Mouse (Mus musculus): ENCODE measurements at regions not wholly inside any gene's neighbourhood (a gene's known extent, or its start where the extent isn't known, plus 50 kb on each side); places are given as distances from the start of the nearest gene placed in this dataset.

- Histone ChIP-seq H3K36me3 (ENCODE audit: control insufficient read depth, insufficient read depth, low read length, poor library complexity, severe bottlenecking) (no peaks in the 10 kb centered on the region), H3K4me1 (ENCODE audit: control insufficient read depth in 2 of 2, insufficient read depth in 2 of 2, low read length in 2 of 2, poor library complexity in 1 of 2) (no peaks in the 10 kb centered on the region), H3K27ac (ENCODE audit: insufficient read depth, low read depth, low read length, poor library complexity, severe bottlenecking) (no peak overlapping the region), H3K4me3 (ENCODE audit: insufficient read depth in 1 of 2, low read depth in 1 of 2, low read length in 2 of 2, poor library complexity in 1 of 2, severe bottlenecking in 1 of 2) (no peak overlapping the region), H3K9me3 (ENCODE audit: control insufficient read depth, insufficient read depth, low read depth, low read length) (peaks cover 2% of the 10 kb centered on the region; the same call in 1 of the 2 replicates), H3K9ac (ENCODE audit: insufficient read depth, low read depth, low read length, poor library complexity, severe bottlenecking) (no peak overlapping the region)
- TF ChIP-seq ZC3H11A (IDR thresholded peaks at IDR 0.05; ENCODE audit: borderline replicate concordance, low read depth, low read length) = no peak
- TF ChIP-seq CHD2 (IDR thresholded peaks at IDR 0.05; ENCODE audit: low read depth, low read length) = no peak
- TF ChIP-seq ZNF384 (IDR thresholded peaks at IDR 0.05; ENCODE audit: low read depth, low read length) = no peak
- no peak for TF ChIP-seq HCFC1 (IDR thresholded peaks at IDR 0.05; ENCODE audit: borderline replicate concordance, insufficient read depth, low read length)
- TF ChIP-seq MAFK (IDR thresholded peaks at IDR 0.05; ENCODE audit: insufficient read depth, low read depth, low read length) = no peak
- in situ Hi-C loops (cut with MboI; ENCODE audit: low sequenced_read_pairs in 2 of 2, unreplicated experiment in 2 of 2) = no loop called here
- no peak for DNase-seq (ENCODE audit: low read depth, low spot score)
Observed at GRCm38 (mm10) chr9:85455382-85455781, 128.2 kb upstream of the Tent5a start.

DNA sequence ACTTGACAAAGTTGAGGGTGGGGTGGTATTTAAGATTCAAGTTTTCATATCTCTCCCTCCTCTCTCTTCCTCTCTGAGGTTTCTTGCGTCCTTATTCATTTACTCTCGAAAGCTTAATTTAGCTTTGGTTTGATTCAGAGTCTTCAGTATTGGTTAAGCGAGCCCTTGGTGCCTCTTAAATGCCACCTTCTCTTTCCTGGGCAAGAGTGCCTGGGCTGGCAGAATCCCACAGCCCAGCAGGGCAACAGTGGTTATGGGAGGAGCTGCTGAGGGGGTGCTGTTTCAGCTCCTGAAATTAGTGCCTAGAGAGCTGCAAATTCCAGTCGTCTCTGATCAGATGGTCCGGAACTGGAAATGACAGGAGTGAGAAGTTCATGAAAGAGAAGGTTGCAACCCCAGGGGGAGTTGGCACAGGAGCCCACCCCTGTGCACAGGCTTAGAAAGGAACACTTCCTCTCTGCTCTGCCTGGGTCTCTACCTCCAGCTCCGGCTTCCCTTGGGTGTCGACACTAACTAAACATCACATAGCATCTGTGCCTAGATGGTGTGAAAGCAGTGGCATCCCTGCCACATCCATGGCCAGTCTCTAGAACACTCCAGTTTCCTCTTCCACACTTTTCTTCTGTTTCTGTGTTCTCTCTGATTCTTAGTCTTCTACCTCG lies 125.2 kb upstream of the Tent5a start:
- Histone ChIP-seq H3K27ac (ENCODE audit: insufficient read depth, low read depth, low read length, poor library complexity, severe bottlenecking) (no peak overlapping the region), H3K9ac (ENCODE audit: insufficient read depth, low read depth, low read length, poor library complexity, severe bottlenecking) (no peak overlapping the region), H3K9me3 (ENCODE audit: control insufficient read depth, insufficient read depth, low read depth, low read length) (no peaks in the 10 kb centered on the region), H3K4me3 (ENCODE audit: insufficient read depth in 1 of 2, low read depth in 1 of 2, low read length in 2 of 2, poor library complexity in 1 of 2, severe bottlenecking in 1 of 2) (no peak overlapping the region), H3K36me3 (ENCODE audit: control insufficient read depth, insufficient read depth, low read length, poor library complexity, severe bottlenecking) (no peaks in the 10 kb centered on the region), H3K4me1 (ENCODE audit: control insufficient read depth in 2 of 2, insufficient read depth in 2 of 2, low read length in 2 of 2, poor library complexity in 1 of 2) (no peaks in the 10 kb centered on the region)
- TF ChIP-seq ZNF384 (IDR thresholded peaks at IDR 0.05; ENCODE audit: low read depth, low read length) (no peak), ZC3H11A (IDR thresholded peaks at IDR 0.05; ENCODE audit: borderline replicate concordance, low read depth, low read length) (no peak), MAFK (IDR thresholded peaks at IDR 0.05; ENCODE audit: insufficient read depth, low read depth, low read length) (no peak), HCFC1 (IDR thresholded peaks at IDR 0.05; ENCODE audit: borderline replicate concordance, insufficient read depth, low read length) (no peak), CHD2 (IDR thresholded peaks at IDR 0.05; ENCODE audit: low read depth, low read length) (no peak)
- in situ Hi-C loops (cut with MboI; ENCODE audit: low sequenced_read_pairs in 2 of 2, unreplicated experiment in 2 of 2) = no loop called here
- no peak for DNase-seq (ENCODE audit: low read depth, low spot score)

GRCm38 (mm10) chr9:85451349-85451748 lies 124.2 kb upstream of the Tent5a start:
- in situ Hi-C loops (cut with MboI; ENCODE audit: low sequenced_read_pairs in 2 of 2, unreplicated experiment in 2 of 2) = no loop called here
- no peaks in the 10 kb centered on the region for H3K9me3 ChIP-seq (ENCODE audit: control insufficient read depth, insufficient read depth, low read depth, low read length)
- DNase-seq (ENCODE audit: low read depth, low spot score) = no peak
- H3K36me3 ChIP-seq (ENCODE audit: control insufficient read depth, insufficient read depth, low read length, poor library complexity, severe bottlenecking) = no peaks in the 10 kb centered on the region
- no peak overlapping the region for H3K4me3 ChIP-seq (ENCODE audit: insufficient read depth in 1 of 2, low read depth in 1 of 2, low read length in 2 of 2, poor library complexity in 1 of 2, severe bottlenecking in 1 of 2)
- H3K9ac ChIP-seq (ENCODE audit: insufficient read depth, low read depth, low read length, poor library complexity, severe bottlenecking) = no peak overlapping the region
- H3K4me1 ChIP-seq (ENCODE audit: control insufficient read depth in 2 of 2, insufficient read depth in 2 of 2, low read length in 2 of 2, poor library complexity in 1 of 2) = no peaks in the 10 kb centered on the region
- H3K27ac ChIP-seq (ENCODE audit: insufficient read depth, low read depth, low read length, poor library complexity, severe bottlenecking) = no peak overlapping the region
- TF ChIP-seq HCFC1 (IDR thresholded peaks at IDR 0.05; ENCODE audit: borderline replicate concordance, insufficient read depth, low read length) (no peak), CHD2 (IDR thresholded peaks at IDR 0.05; ENCODE audit: low read depth, low read length) (no peak), MAFK (IDR thresholded peaks at IDR 0.05; ENCODE audit: insufficient read depth, low read depth, low read length) (no peak), ZNF384 (IDR thresholded peaks at IDR 0.05; ENCODE audit: low read depth, low read length) (no peak), ZC3H11A (IDR thresholded peaks at IDR 0.05; ENCODE audit: borderline replicate concordance, low read depth, low read length) (no peak)

DNA sequence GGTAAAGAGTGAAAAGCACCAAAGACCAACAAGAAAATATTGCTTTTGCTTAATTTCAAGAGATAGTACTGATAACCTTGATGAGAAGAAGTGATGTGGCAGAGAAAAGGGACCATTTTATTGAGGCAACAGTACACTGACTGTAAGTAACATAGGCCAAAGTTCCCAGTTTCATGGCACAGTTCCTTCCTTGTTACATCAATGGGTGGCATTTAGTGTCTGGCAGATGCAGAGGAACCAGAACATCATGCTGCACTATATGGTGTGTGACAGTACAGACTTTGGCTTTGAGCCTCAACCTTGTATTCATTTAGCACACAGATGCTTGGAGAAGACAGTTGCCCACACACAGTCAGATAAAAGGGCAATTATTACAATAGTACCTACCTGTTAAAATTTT lies 123.7 kb upstream of the Tent5a start:
- H3K9me3 ChIP-seq (ENCODE audit: control insufficient read depth, insufficient read depth, low read depth, low read length) = no peaks in the 10 kb centered on the region
- TF ChIP-seq ZNF384 (IDR thresholded peaks at IDR 0.05; ENCODE audit: low read depth, low read length) (no peak), HCFC1 (IDR thresholded peaks at IDR 0.05; ENCODE audit: borderline replicate concordance, insufficient read depth, low read length) (no peak), ZC3H11A (IDR thresholded peaks at IDR 0.05; ENCODE audit: borderline replicate concordance, low read depth, low read length) (no peak), MAFK (IDR thresholded peaks at IDR 0.05; ENCODE audit: insufficient read depth, low read depth, low read length) (no peak), CHD2 (IDR thresholded peaks at IDR 0.05; ENCODE audit: low read depth, low read length) (no peak)
- H3K27ac ChIP-seq (ENCODE audit: insufficient read depth, low read depth, low read length, poor library complexity, severe bottlenecking) = no peak overlapping the region
- no peak overlapping the region for H3K4me3 ChIP-seq (ENCODE audit: insufficient read depth in 1 of 2, low read depth in 1 of 2, low read length in 2 of 2, poor library complexity in 1 of 2, severe bottlenecking in 1 of 2)
- in situ Hi-C loops (cut with MboI; ENCODE audit: low sequenced_read_pairs in 2 of 2, unreplicated experiment in 2 of 2) = no loop called here
- DNase-seq (ENCODE audit: low read depth, low spot score) = no peak
- H3K36me3 ChIP-seq (ENCODE audit: control insufficient read depth, insufficient read depth, low read length, poor library complexity, severe bottlenecking) = no peaks in the 10 kb centered on the region
- H3K4me1 ChIP-seq (ENCODE audit: control insufficient read depth in 2 of 2, insufficient read depth in 2 of 2, low read length in 2 of 2, poor library complexity in 1 of 2) = no peaks in the 10 kb centered on the region
- H3K9ac ChIP-seq (ENCODE audit: insufficient read depth, low read depth, low read length, poor library complexity, severe bottlenecking) = no peak overlapping the region
